Mouse (Mus musculus) testis, adult 2 months (tissue): ENCODE results near the gene Phactr4. TPM values are rescaled to one million over a fixed set of nuclear protein-coding genes. Genes with fewer than 3 reads are reported as not detected.

Source experiments
- H3K27ac ChIP-seq: fragments of 200-500 bp; 2 replicates; pipeline ENCODE4 v1.5.1; 2012; ENCODE audit warnings: low read depth, low read length; ENCODE audit not compliant: control insufficient read depth, insufficient read depth
- H3K27me3 ChIP-seq: fragments of 200-500 bp; 2 replicates; pipeline ENCODE4 v1.6.1; 2012; ENCODE audit warnings: mild to moderate bottlenecking, low read length, moderate library complexity; ENCODE audit not compliant: control insufficient read depth, insufficient read depth
- H3K36me3 ChIP-seq: fragments of 200-500 bp; 2 replicates; pipeline ENCODE4 v1.6.1; 2012; ENCODE audit warnings: mild to moderate bottlenecking, low read length; ENCODE audit not compliant: control insufficient read depth, insufficient read depth
- H3K4me1 ChIP-seq: fragments of 200-500 bp; 2 replicates; pipeline ENCODE4 v1.6.1; 2012; ENCODE audit warnings: low read length; ENCODE audit not compliant: control insufficient read depth, insufficient read depth
- H3K4me3 ChIP-seq: fragments of 200-500 bp; 2 replicates; pipeline ENCODE4 v1.5.1; 2012; ENCODE audit warnings: low read depth, mild to moderate bottlenecking, low read length, moderate library complexity, mixed read lengths; ENCODE audit not compliant: control insufficient read depth
- CTCF ChIP-seq: fragments of 200-500 bp; IDR thresholded peaks from 2 replicates; pipeline ENCODE4 v1.5.1; 2012; ENCODE audit warnings: low read depth, mild to moderate bottlenecking, inconsistent platforms, low read length, moderate library complexity; ENCODE audit not compliant: control insufficient read depth, insufficient read depth, insufficient replicate concordance
- POLR2A ChIP-seq: fragments of 200-500 bp; IDR thresholded peaks from 2 replicates; pipeline ENCODE4 v1.6.1; 2012; ENCODE audit warnings: low read depth, mild to moderate bottlenecking, inconsistent platforms, low read length, moderate library complexity; ENCODE audit not compliant: control insufficient read depth
- polyA plus RNA-seq: library from polyadenylated mRNA; depleted of rRNA; stranded (reverse); fragments of >200 nt; gene quantifications from 2 replicates; pipeline ENCODE4 v1.2.3, GENCODE M21; 2012

Phactr4 gene
- polyA plus RNA-seq, 1 experiment = 8.5 TPM

DNA sequence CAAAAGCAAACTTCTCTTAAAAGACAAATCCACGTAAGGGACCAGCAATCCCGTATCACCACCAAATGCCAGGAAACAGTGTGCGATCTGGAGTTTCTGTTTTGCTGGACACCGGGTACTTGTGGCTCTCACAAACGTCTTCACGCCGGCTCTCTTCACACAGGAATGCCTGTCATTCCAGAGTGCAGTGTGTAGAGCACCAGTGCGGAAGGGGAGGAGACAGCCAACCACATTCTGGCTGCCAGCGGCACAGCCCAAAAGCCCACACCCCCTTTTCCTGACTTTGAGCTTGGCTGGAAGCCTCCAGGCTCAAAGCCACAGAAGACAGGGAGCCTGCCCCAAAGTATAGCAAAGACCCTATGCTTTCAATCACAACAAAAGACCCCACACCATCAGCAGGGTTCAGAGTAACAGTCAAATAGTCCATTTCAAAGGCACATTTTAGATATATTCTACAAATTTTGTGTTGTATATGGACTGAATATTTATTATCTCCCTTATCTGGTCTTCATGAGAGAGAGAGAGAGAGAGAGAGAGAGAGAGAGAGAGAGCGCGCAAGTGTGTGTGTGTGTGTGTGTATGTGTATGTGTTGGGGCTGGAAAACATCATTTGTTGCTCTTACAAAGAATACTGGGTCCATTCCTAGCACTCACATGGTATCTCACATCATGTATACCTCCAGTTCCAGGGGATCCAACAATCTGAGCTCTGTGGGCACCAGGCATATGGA, 24.1 kb downstream of the Phactr4 start:
- Histone ChIP-seq H3K36me3 (no peaks in the 10 kb centered on the region; the same call in 1 of the 2 replicates), H3K4me3 (peak overlapping the region; percentile 56), H3K27me3 (no peaks in the 10 kb centered on the region), H3K27ac (peak overlapping the region; percentile 17; the same call in 1 of the 2 replicates), H3K4me1 (no peaks in the 10 kb centered on the region; the same call in 1 of the 2 replicates)
- TF ChIP-seq CTCF = no peak
- TF ChIP-seq POLR2A = peak; percentile 75

GRCm38 (mm10) chr4:132397120-132397519, 25.2 kb downstream of the Phactr4 start:
- TF ChIP-seq POLR2A (no peak), CTCF (no peak)
- Histone ChIP-seq H3K27ac (no peak overlapping the region), H3K27me3 (no peaks in the 10 kb centered on the region), H3K4me1 (no peaks in the 10 kb centered on the region; the same call in 1 of the 2 replicates), H3K4me3 (no peak overlapping the region), H3K36me3 (no peaks in the 10 kb centered on the region; the same call in 1 of the 2 replicates)

DNA sequence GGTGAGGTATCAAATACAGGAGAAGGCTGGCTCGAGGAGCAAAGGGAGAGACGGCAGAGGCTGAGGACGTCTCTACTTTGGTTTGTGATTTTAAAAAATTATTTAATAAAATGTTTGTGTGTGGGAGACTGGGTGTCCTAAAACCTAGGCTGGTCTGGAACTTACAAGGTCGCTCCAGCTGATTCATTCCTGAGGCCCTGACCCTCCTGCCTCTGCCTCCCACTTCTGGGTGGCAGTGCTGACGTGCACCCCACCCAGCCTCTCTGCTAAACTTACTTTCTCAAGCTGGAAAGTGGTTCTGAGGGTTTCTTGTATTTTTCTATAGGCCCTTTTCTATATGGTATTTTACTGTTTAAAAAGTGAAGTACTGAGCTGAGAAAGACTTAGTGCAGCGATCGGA, 26.0 kb downstream of the Phactr4 start:
- no peaks in the 10 kb centered on the region; the same call in 1 of the 2 replicates for H3K36me3 ChIP-seq
- no peak overlapping the region for H3K27ac ChIP-seq
- H3K4me3 ChIP-seq = no peak overlapping the region
- H3K27me3 ChIP-seq = no peaks in the 10 kb centered on the region
- TF ChIP-seq POLR2A (no peak), CTCF (no peak)
- no peaks in the 10 kb centered on the region; the same call in 1 of the 2 replicates for H3K4me1 ChIP-seq

- no peaks in the 10 kb centered on the region for H3K36me3 ChIP-seq
- TF ChIP-seq POLR2A = no peak
- no peak for TF ChIP-seq CTCF
- no peaks in the 10 kb centered on the region; the same call in 1 of the 2 replicates for H3K4me1 ChIP-seq
- 0 out of 2 replicates have a peak overlapping the region, but pooled peaks have one; percentile 8 for H3K27ac ChIP-seq
- H3K4me3 ChIP-seq = no peak overlapping the region; the same call in none of the 2 replicates
- H3K27me3 ChIP-seq = no peaks in the 10 kb centered on the region
Measured at GRCm38 (mm10) chr4:132391063-132391740, 31.1 kb downstream of the Phactr4 start.

DNA sequence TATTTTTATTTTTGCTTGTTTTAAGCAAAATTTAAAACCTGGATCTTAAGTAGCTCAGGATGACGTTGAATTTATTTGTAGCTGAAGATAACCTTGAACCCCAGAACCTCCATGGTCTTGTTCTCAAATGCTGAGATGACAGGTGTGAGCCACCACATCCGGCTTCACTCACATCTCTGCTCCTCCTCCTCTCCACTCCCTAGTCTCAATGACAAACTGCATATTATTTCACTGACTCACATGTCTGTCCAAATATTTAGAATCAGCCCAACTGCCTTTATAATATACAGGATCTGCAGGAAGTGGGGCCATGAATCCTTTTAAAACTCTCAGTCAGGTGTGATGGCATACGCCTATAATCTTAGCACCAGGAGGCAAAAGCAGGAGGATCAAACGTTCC, 33.0 kb downstream of the Phactr4 start:
- no peaks in the 10 kb centered on the region for H3K27me3 ChIP-seq
- TF ChIP-seq CTCF = no peak
- TF ChIP-seq POLR2A = no peak
- H3K36me3 ChIP-seq = no peaks in the 10 kb centered on the region; the same call in 1 of the 2 replicates
- H3K4me1 ChIP-seq = no peaks in the 10 kb centered on the region
- no peak overlapping the region for H3K27ac ChIP-seq
- no peak overlapping the region for H3K4me3 ChIP-seq

GRCm38 (mm10) chr4:132387617-132388016, 34.7 kb downstream of the Phactr4 start:
- no peaks in the 10 kb centered on the region; the same call in 1 of the 2 replicates for H3K36me3 ChIP-seq
- no peaks in the 10 kb centered on the region for H3K4me1 ChIP-seq
- H3K27ac ChIP-seq = peak overlapping the region; percentile 14; the same call in 1 of the 2 replicates
- TF ChIP-seq CTCF (no peak), POLR2A (no peak)
- no peaks in the 10 kb centered on the region for H3K27me3 ChIP-seq
- H3K4me3 ChIP-seq = no peak overlapping the region

DNA sequence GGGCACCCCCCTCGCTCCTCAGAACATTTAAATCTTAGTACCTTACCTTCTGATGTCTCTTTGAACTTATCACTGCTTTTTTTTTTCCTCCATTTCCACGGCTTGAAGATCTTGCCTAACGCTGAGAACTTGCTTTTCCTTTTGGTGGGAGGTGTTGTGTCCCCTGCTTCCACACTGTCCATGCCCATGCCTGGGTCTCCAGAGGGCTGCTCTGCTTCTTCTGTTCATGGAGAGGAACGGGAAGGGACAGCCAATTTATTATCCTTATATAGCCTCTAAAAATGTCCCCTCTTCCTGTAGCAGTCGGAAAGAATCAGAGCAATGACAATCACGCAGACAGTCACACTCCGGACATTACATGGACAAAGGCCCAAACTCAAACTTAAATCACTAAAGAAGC, 35.4 kb downstream of the Phactr4 start:
- no peak for TF ChIP-seq POLR2A
- no peak for TF ChIP-seq CTCF
- Histone ChIP-seq H3K36me3 (no peaks in the 10 kb centered on the region; the same call in 1 of the 2 replicates), H3K27me3 (no peaks in the 10 kb centered on the region), H3K4me1 (no peaks in the 10 kb centered on the region), H3K27ac (no peak overlapping the region; the same call in 1 of the 2 replicates), H3K4me3 (no peak overlapping the region)
